Mouse (Mus musculus): ENCODE measurements around the gene Ppm1h. TPM values are rescaled to one million over a fixed set of nuclear protein-coding genes. Genes with fewer than 3 reads are reported as not detected.

Ppm1h gene
- polyA plus RNA-seq, 1 experiment from 2014 or later, result 12.6 TPM

- Histone ChIP-seq H3K4me3 (replicated peaks) (no peak overlapping the region), H3K36me3 (no peaks in the 10 kb centered on the region), H3K4me2 (replicated peaks) (no peak overlapping the region), H3K27me3 (no peaks in the 10 kb centered on the region), H3K9me3 (no peaks in the 10 kb centered on the region), H3K9ac (replicated peaks) (no peak overlapping the region), H3K27ac (no peak overlapping the region), H3K4me1 (replicated peaks) (peaks cover 6% of the 10 kb centered on the region; the same call in 1 of the 2 replicates)
- no peak for ATAC-seq
- 85% methylated on average over 3 of the region's 3 CpGs for WGBS
Observed at GRCm38 (mm10) chr10:122829801-122830217, 151.2 kb downstream of the Ppm1h start.

GRCm38 (mm10) chr10:122830638-122831037 lies 152.1 kb downstream of the Ppm1h start:
- Histone ChIP-seq H3K27me3 (no peaks in the 10 kb centered on the region), H3K9me3 (no peaks in the 10 kb centered on the region), H3K4me2 (replicated peaks) (no peak overlapping the region), H3K4me1 (replicated peaks) (peaks cover 6% of the 10 kb centered on the region; the same call in 1 of the 2 replicates), H3K4me3 (replicated peaks) (no peak overlapping the region), H3K27ac (no peak overlapping the region), H3K36me3 (no peaks in the 10 kb centered on the region), H3K9ac (replicated peaks) (no peak overlapping the region)
- WGBS, result 92% methylated on average over 10 of the region's 10 CpGs
- no peak for ATAC-seq

- peaks cover 9% of the 10 kb centered on the region; the same call in 1 of the 2 replicates for H3K9me3 ChIP-seq
- H3K27ac ChIP-seq, result no peak overlapping the region
- no peak overlapping the region for H3K4me2 ChIP-seq (replicated peaks)
- H3K9ac ChIP-seq (replicated peaks), result no peak overlapping the region
- 93% methylated on average over 8 of the region's 8 CpGs for WGBS
- no peaks in the 10 kb centered on the region for H3K27me3 ChIP-seq
- no peak for ATAC-seq
- no peaks in the 10 kb centered on the region for H3K36me3 ChIP-seq
- no peak overlapping the region for H3K4me3 ChIP-seq (replicated peaks)
- peaks cover 6% of the 10 kb centered on the region for H3K4me1 ChIP-seq (replicated peaks)
Observed at GRCm38 (mm10) chr10:122842014-122842413, 163.5 kb downstream of the Ppm1h start.

- peaks cover 9% of the 10 kb centered on the region; the same call in 1 of the 2 replicates for H3K9me3 ChIP-seq
- peaks cover 10% of the 10 kb centered on the region for H3K4me1 ChIP-seq (replicated peaks)
- no peak overlapping the region for H3K4me3 ChIP-seq (replicated peaks)
- H3K27ac ChIP-seq, result no peak overlapping the region
- H3K27me3 ChIP-seq, result no peaks in the 10 kb centered on the region
- H3K9ac ChIP-seq (replicated peaks), result no peak overlapping the region
- no peak overlapping the region for H3K4me2 ChIP-seq (replicated peaks)
- H3K36me3 ChIP-seq, result no peaks in the 10 kb centered on the region
- no peak for ATAC-seq
- WGBS, result 94% methylated on average over 8 of the region's 8 CpGs
Observed at GRCm38 (mm10) chr10:122842961-122843360, 164.4 kb downstream of the Ppm1h start.

DNA sequence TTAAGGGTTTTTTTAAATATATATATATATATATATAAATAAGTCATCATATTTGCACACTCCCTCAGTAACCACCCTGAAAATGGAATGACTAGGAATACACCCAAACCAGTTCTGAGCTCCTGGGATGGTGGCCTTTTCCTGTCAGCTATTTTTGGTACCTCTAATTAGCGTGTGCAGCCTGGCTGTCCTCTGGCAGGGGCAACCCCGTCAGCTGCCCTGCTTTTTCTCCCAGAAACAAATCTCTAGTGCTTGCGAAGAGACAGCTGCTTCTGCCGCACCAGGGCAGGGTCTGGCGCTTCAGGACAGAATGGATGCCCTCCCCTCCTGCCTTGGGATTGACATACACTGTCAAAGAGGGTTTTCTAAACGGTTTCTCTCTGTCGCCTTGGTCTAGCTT lies 166.9 kb downstream of the Ppm1h start:
- WGBS, result 53% methylated on average over 7 of the region's 7 CpGs
- no peak overlapping the region for H3K4me3 ChIP-seq (replicated peaks)
- H3K36me3 ChIP-seq, result no peaks in the 10 kb centered on the region
- H3K4me1 ChIP-seq (replicated peaks), result peaks cover 14% of the 10 kb centered on the region
- no peak overlapping the region for H3K9ac ChIP-seq (replicated peaks)
- no peak overlapping the region for H3K4me2 ChIP-seq (replicated peaks)
- ATAC-seq, result no peak
- no peaks in the 10 kb centered on the region for H3K27me3 ChIP-seq
- 0 out of 2 replicates have a peak, but pooled peaks cover 2% of the 10 kb centered on the region for H3K9me3 ChIP-seq
- 0 out of 2 replicates have a peak overlapping the region, but pooled peaks have one; percentile 15 for H3K27ac ChIP-seq

DNA sequence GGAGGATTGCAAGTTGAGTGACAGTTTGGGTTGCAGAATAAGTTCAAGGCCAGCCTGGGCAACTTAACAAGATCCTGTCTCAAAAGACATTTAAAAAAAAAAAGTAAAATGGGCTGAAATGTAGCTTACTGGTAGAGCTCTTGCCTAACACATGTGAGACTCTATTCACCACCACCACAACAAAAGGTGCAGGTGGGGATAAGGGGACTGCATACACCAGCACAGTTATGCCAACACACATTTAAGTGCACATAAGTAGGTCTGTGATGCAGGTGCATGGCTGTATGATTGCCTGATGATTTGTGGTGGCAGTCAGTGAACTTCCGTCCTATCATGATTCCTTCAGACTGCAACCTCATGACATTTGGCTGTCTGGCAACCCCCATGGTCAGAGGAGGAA lies 167.9 kb downstream of the Ppm1h start:
- no peak overlapping the region for H3K27ac ChIP-seq
- H3K4me3 ChIP-seq (replicated peaks), result no peak overlapping the region
- 100% methylated on average over 1 of the region's 1 CpGs for WGBS
- no peak overlapping the region for H3K4me2 ChIP-seq (replicated peaks)
- ATAC-seq, result no peak
- H3K4me1 ChIP-seq (replicated peaks), result peaks cover 14% of the 10 kb centered on the region
- H3K9ac ChIP-seq (replicated peaks), result no peak overlapping the region
- H3K9me3 ChIP-seq, result no peaks in the 10 kb centered on the region
- no peaks in the 10 kb centered on the region for H3K36me3 ChIP-seq
- H3K27me3 ChIP-seq, result no peaks in the 10 kb centered on the region

DNA sequence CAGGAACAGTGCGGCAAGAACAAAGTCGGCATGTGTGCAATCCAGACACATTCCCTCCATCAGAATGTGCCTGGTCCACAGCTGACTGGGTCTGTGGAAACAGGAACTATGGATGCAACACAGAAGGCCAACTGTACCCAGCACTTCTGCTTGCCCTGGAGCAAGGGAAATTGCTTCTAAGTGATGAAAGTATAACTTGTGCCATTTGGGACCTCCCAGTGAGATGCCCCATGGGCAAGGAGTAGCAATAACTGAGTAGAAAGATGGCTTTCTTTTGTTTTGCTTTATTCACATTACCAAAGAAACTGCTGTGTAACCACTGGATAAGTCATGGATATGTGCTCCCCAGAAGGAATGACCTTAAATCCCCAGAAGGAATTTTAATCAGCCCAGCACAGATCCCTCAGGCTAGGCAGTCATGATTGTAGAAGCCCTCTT lies 169.5 kb downstream of the Ppm1h start:
- H3K9ac ChIP-seq (replicated peaks), result no peak overlapping the region
- no peak overlapping the region for H3K4me2 ChIP-seq (replicated peaks)
- no peaks in the 10 kb centered on the region for H3K9me3 ChIP-seq
- no peak overlapping the region for H3K4me3 ChIP-seq (replicated peaks)
- H3K27ac ChIP-seq, result no peak overlapping the region
- H3K4me1 ChIP-seq (replicated peaks), result peaks cover 14% of the 10 kb centered on the region
- ATAC-seq, result no peak
- H3K27me3 ChIP-seq, result no peaks in the 10 kb centered on the region
- no peaks in the 10 kb centered on the region for H3K36me3 ChIP-seq
- 90% methylated on average over 2 of the region's 2 CpGs for WGBS

DNA sequence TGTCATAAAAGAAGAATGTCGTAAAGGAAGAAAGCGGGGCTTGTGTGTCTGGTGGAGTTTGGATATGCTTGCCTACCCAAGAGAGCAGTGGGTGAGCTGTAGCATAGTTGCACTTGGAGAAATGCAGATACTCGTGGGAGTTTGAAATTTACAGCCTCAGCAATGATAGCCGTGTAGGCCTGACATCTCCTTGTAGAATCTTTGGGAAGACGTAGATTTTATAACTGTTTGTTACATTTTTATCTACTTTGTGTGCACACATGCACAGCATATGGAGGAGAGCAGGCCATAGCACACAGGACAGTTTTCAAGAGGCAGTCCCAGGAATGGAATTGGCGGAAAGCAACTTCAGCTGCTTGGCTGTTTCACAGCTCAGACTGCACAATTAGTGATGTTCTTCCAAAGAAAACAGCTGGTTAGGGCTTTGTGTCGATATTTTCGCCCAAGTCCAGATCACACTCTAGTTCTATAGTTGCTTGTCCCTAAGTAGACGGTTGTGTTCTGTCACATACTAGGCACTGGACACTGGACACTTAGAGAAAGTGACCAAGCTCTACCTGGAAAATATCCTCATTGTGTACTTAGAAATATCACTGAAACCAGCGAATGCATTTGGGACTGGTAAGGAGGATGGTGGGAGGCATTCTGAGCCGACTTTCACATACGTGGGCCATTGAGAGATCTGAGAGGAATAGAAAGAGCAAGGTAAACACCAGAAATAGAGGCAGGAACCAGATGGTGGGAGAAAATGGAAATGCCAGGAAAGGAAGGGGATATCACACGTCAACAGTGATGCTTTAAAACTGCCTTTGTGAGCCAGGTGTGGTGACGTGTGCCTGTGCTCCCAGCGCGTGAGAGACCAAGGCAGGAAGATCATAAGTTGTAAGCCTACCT lies 173.0 kb downstream of the Ppm1h start:
- Histone ChIP-seq H3K9ac (replicated peaks) (no peak overlapping the region), H3K36me3 (no peaks in the 10 kb centered on the region), H3K4me3 (replicated peaks) (no peak overlapping the region), H3K27ac (no peak overlapping the region), H3K27me3 (no peaks in the 10 kb centered on the region), H3K9me3 (no peaks in the 10 kb centered on the region), H3K4me1 (replicated peaks) (0 out of 2 replicates have a peak, but pooled peaks cover 8% of the 10 kb centered on the region), H3K4me2 (replicated peaks) (no peak overlapping the region)
- no peak for ATAC-seq
- WGBS, result 94% methylated on average over 16 of the region's 16 CpGs

DNA sequence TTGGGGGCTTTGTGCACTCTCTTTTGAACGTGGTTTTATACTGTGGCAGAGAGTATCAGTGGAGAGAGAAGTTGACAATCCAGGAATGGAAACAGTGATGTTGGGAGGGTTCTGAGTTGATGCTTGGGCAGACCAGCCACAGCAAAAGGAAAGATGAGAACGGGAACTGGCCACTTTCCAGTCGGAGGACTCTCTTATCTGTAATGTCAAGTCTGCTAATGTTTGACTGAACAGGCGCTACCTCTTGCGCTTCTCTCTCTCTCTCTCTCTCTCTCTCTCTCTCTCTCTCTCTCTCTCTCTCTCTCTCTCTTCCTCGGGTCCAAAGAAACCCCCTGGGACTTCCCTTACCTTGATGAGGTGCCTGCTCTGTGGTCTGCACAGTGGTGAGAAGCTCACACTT lies 176.0 kb downstream of the Ppm1h start:
- Histone ChIP-seq H3K4me1 (replicated peaks) (no peaks in the 10 kb centered on the region; the same call in 1 of the 2 replicates), H3K9me3 (no peaks in the 10 kb centered on the region)
- WGBS, result 88% methylated on average over 6 of the region's 6 CpGs

GRCm38 (mm10) chr10:122855149-122855548 lies 176.6 kb downstream of the Ppm1h start:
- Histone ChIP-seq H3K27me3 (no peaks in the 10 kb centered on the region), H3K4me3 (replicated peaks) (no peak overlapping the region), H3K9ac (replicated peaks) (no peak overlapping the region), H3K4me1 (replicated peaks) (peaks cover 2% of the 10 kb centered on the region; the same call in 1 of the 2 replicates), H3K36me3 (no peaks in the 10 kb centered on the region), H3K9me3 (no peaks in the 10 kb centered on the region), H3K27ac (no peak overlapping the region), H3K4me2 (replicated peaks) (no peak overlapping the region)
- ATAC-seq, result no peak
- 61% methylated on average over 4 of the region's 4 CpGs for WGBS

More for the DNA sequence above, 176.0 kb downstream of the Ppm1h start:
- Histone ChIP-seq H3K9ac (replicated peaks) (no peak overlapping the region), H3K27ac (no peak overlapping the region), H3K36me3 (no peaks in the 10 kb centered on the region), H3K4me2 (replicated peaks) (no peak overlapping the region), H3K27me3 (no peaks in the 10 kb centered on the region), H3K4me3 (replicated peaks) (no peak overlapping the region)
- ATAC-seq, result no peak

DNA sequence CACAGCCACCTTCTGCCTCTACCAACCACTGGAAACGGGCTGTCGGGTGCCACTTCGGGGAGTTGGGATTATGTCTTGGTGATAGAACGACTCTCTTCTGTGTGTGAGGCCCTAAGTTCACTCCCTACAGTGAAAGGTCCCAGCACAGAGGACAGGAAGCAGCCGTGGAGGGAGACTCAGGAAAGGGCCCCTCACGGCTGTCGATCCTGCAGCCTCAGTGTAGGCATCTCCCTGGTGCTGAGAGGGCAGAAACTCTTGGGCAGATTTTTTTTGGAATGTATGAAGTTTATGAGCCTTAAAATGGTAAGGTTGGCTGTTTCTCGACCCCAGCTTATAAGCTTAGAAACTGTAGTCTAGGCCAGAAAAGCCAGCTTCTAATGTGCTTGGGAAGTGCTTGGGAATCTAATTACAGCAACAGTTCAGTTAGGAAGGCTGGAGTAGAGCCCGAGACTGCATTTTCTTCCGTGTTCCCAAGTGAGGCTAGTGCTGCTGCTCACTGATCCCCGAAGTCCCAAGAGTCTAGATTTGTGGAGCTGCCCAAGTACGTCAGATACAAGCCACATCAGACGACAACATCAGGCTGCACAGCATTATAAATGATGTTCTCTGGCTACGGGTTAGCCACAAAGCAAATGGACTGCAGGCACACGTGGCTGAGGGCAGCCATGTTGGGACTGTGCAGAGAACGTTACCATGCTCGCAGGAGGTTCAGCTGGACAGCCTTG lies 177.6 kb downstream of the Ppm1h start:
- no peaks in the 10 kb centered on the region for H3K9me3 ChIP-seq
- no peak for ATAC-seq
- no peak overlapping the region for H3K4me2 ChIP-seq (replicated peaks)
- H3K27me3 ChIP-seq, result no peaks in the 10 kb centered on the region
- H3K27ac ChIP-seq, result no peak overlapping the region
- H3K9ac ChIP-seq (replicated peaks), result no peak overlapping the region
- WGBS, result 84% methylated on average over 17 of the region's 17 CpGs
- H3K4me1 ChIP-seq (replicated peaks), result peaks cover 3% of the 10 kb centered on the region; the same call in 1 of the 2 replicates
- H3K4me3 ChIP-seq (replicated peaks), result no peak overlapping the region
- H3K36me3 ChIP-seq, result no peaks in the 10 kb centered on the region

- no peak for ATAC-seq
- Histone ChIP-seq H3K4me3 (replicated peaks) (no peak overlapping the region), H3K9me3 (no peaks in the 10 kb centered on the region), H3K9ac (replicated peaks) (no peak overlapping the region), H3K4me2 (replicated peaks) (no peak overlapping the region), H3K27ac (no peak overlapping the region), H3K27me3 (no peaks in the 10 kb centered on the region), H3K36me3 (no peaks in the 10 kb centered on the region), H3K4me1 (replicated peaks) (peaks cover 7% of the 10 kb centered on the region; the same call in 1 of the 2 replicates)
- 92% methylated on average over 15 of the region's 15 CpGs for WGBS
Observed at GRCm38 (mm10) chr10:122857155-122857554, 178.6 kb downstream of the Ppm1h start.

All from midbrain, embryonic 13.5 days (tissue).